Mouse (Mus musculus): Measurements from ENCODE around the gene Nmd3.

Nmd3 gene

DNA sequence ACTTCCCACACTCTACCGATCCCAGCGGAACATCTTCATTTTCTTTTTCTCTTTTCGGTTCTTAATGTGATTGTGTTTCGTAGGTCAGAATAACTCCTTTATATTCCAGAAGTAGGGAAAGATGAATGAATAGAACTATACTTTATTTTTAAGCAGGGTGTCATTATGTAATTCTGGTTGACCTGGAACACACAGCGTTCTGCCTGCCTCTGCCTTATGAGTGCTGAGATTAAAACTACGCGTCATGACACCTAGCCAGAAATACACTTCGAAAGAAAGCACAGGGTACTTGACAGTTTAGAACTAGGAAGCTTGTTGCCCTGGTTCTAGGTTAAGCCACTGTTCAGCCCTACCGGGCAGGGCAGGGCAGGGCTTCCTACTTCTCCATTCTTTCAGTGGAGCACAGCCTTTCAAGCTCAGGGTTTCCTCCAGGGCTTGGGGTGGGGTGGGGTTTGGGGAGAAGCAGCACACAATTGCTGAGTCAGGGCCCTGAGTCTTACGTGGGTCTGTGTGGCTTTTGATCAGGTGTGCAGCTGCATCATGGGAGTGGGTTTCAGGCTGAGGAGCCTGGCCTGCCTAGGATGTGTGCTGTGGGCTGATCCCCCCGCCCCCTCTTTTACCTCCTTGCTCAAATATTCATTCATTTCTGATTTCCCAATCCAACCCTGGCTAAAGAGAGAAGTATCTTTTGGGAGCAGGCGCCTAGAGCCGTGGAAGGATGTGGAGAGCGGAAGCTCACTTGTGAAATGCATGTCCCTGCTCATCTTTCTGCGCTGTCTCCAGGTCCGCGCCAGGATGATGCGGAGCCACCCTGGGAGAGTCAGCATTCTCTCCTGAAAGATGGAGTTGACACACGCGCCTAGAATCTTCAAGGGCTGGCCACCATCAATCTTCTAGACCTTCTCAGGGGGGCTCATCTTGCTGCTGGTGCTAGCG lies 42.1 kb downstream of the Nmd3 start:
- DNase-seq (ENCODE audit: low spot score), result no peak

DNA sequence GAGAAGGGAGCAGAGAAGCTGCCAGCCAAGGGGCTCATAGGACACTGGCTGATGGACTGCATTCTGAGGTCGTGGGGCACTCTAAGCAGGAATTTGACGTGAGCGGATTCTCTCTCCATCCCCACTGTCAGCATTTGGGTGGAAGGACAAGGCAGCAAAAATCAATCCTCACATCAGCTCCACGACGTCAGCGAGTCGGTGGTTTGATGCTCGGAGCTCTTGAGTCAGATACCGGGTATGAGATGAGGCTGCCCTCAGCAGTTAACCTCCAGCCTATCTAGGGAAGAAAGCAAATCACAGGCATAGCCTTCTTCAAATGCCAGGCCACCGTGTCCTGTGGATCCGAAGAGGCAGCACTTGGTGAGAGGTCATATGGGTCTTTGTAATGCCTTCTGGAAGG lies 43.4 kb downstream of the Nmd3 start:
- no peak for DNase-seq (ENCODE audit: low spot score)

DNA sequence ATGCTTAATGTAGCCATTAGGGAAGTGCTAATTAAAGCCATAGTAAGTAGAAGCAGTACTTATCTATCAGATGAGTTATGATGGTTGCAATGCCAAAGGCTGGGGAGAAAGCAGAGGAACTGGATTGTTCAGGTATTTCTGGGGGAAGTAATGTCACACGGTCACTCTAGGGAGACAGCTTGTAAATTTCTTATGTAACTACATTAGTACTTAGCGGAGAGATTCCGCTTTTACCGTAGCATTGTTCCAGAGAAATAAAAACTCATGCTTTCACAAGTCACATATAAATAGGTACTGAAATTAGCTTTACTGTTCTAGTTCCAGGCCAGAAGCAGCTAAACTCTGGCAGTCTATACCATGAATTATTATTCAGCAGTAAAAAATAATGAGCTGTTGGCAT lies 47.4 kb downstream of the Nmd3 start:
- no peak for DNase-seq (ENCODE audit: low spot score)

DNA sequence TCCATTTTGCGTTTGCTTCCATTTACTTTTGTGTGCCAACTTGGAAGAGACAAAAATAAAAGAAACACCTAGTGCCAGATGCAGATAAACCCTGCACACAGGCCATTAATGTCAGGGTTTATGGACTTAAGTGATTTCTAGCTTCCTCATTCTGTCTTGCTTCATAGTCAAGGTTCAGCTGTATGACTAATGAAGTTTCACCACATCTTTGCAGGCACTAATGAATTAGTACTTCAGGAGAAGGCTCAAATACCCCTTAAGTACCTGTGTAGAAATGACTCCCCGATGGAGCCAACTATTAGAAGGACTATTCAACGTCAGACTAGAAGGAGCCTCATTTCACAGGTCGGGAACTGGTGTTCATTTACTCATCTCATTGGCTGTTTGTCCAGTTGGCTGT lies 51.6 kb downstream of the Nmd3 start:
- DNase-seq (ENCODE audit: low spot score), result no peak

DNA sequence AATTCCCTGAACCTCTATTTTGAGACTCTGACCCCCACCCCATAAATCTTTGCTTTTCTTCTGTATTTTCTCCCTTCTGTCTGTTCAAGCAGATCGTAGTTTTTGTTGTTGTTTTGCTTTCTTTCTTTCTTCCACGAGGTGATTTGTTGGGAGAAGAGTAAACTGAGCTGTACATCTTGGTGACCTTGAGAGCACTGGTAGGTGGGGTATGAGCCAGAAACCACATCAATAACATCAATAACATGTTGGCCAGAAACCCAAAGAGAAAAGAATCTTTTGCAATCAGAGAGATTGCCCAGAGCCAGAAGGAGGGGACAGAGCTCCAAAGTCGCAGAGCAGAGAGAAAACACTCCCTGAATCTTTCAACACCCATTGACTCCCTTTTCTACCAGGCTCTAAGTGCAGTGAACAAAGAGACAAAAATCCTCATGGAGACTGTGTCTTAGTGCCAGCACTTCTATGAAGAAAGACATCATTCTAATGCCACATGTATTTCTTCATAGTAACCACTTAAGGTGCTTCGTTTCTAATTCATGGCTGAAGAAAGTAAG lies 57.5 kb downstream of the Nmd3 start:
- DNase-seq (ENCODE audit: low spot score), result no peak

DNA sequence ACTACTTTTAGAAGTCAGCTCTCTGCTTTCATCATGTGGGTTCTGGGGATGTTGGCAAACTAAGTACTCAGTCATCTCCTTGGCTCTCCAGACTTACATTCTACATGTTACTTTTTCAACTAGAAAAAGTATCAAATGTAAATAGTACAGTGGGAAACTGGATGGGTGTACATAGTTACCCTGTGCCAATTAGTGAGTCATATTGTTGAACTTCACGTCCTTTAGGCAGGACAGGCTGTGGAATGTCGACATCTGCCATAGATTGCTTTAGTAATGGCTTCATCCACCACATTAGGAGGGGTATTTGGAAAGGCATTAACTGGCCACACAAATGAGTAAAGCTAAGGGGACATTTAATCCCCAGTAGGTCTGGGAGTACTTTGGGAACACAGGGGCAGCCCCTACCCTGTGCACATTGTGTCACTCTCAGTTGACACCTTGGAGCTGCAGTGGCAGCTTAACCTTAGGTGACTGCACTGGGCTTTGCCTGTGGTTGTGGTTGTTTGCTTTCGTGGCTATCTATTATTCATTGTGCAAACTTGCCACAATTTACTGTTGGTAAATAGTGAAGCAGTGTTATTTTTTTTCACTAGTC lies 71.1 kb downstream of the Nmd3 start:
- no peak for DNase-seq (ENCODE audit: low spot score)

DNA sequence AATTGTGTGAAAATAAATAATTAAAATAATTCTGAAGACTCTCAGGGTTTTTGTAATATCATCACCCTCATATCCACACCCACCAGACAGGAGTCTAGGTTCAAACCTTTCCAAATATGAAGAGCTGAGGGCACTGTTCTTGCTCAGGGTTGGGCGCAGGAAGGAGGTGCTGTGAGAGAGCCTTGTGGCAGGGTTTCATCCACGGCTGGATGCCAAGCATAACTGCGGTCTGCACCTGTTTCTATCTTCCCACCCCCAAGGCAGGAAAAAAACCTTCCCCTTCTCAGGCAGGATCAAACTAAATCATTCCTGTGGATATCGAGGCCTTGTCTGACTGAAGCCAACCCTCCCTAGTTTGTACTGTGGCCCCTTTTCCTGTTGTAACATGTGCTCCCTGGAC lies 75.7 kb downstream of the Nmd3 start:
- DNase-seq (ENCODE audit: low spot score), result no peak

DNA sequence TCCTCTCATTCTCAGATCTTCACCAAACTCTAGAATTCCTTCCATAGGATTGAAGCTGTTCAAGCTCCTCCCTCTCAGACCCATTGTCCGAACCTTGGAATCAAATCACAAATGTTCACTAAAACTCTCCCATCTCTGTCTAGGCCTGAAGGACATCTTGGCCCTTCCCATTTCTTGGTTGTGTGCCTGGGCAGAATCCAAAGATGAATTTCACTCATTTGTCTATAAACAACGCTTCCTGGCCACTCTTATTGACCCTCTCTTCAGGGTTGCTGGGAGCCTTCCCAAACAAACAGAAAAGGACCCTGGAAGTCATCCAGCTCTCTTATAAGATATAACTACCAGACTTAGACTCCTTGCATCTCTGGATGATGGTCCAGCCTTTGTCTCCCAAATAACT lies 76.2 kb downstream of the Nmd3 start:
- no peak for DNase-seq (ENCODE audit: low spot score)

DNA sequence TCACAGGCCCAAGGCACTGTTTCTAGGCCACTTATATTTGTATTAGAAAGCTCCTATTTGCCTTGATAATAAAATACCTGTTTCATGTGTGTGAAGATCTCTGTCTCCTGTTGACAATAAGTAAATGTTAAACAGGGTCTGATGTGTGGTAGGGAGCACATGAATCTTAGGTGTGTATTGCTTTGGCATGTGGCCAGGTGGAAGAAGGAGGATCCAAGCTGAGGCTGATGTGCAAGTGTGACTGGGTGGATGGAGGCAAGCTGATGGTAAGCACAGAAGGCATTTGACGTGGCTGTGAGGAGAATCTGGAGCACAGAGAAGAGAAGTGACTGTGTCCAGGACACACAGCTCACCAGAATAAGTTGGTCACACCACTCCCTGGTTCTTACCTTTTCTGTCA lies 77.3 kb downstream of the Nmd3 start:
- no peak for DNase-seq (ENCODE audit: low spot score)

DNA sequence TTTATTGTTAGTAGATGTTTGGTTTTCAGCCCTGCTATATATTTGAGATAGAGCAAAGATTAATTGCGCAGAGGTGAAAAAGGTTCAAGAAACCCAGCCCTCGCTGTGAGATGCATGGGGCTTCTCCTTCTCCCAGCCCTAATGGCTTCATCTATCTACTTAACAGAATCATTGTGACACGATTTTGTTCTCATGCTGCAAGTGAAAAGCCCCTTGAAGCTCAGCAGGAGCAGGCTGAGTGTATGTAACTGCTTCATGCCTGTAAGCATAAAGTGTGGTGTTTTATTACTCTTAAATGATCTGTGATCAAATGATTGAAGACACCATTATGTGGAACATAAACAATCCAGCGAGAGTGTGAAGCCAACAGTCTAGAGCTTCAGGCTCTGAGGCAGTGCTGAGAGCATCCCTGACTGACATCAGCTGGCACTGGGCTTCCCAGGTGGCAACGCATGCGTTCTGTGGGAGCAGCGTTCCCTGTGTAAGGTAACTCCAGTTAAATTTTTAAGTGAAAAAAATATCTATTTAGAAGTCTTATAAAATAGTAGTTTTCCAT lies 79.1 kb downstream of the Nmd3 start:
- DNase-seq (ENCODE audit: low spot score), result no peak

DNA sequence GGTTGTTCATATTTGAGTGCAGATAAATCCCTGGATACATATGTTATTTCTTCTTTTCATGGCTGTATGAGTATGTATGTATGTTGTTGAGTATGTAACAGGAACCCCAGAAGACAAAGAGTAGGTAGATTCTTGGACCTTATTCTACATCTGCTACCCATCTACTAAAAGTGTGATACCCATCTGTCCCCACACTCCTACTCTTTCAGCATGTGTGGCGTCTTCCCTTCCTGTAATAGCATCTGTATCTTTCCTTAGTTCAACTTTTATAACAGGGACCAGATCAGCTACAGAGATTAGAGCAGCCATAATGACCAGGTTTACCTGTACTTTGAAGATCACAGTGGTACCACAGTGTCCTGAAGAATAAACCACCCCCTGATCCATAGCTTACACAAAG lies 81.4 kb downstream of the Nmd3 start:
- no peak for DNase-seq (ENCODE audit: low spot score)

Data from ovary, adult 18-20 months (tissue).